Mouse (Mus musculus): ENCODE data around the gene Olfr508. TPM values are rescaled to one million over a fixed set of nuclear protein-coding genes. Genes with fewer than 3 reads are reported as not detected.
"Not testable (repeated sequence)": the region's sequence is repeated elsewhere in the genome, so short reads cannot be mapped to it uniquely, and the experiment has no call there.

Olfr508 gene
- polyA plus RNA-seq (2012; rRNA removed), result not detected in 2 replicates

GRCm38 (mm10) chr7:108629694-108630093 lies at the start of gene Olfr508:
Gene Olfr508, plus strand, starts transcription at chr7:108629994.
- Histone ChIP-seq H3K4me1 (ENCODE audit: control insufficient read depth, insufficient read depth, low read length) (no peaks in the 10 kb centered on the region), H3K27ac (ENCODE audit: insufficient read depth, low read length) (no peak within 1 kb of the TSS), H3K4me3 (ENCODE audit: insufficient read depth, low read length) (no peak within 1 kb of the TSS)
- no peak for TF ChIP-seq POLR2A (IDR thresholded peaks at IDR 0.05; ENCODE audit: extremely low read depth, insufficient read depth, low read length)
- no peak for TF ChIP-seq CTCF (IDR thresholded peaks at IDR 0.05; ENCODE audit: extremely low read depth, insufficient read depth, low read length)

- H3K4me3 ChIP-seq (ENCODE audit: insufficient read depth, low read length), result no peak overlapping the region
- H3K4me1 ChIP-seq (ENCODE audit: control insufficient read depth, insufficient read depth, low read length), result no peaks in the 10 kb centered on the region
- TF ChIP-seq CTCF (IDR thresholded peaks at IDR 0.05; ENCODE audit: extremely low read depth, insufficient read depth, low read length), result no peak
- TF ChIP-seq POLR2A (IDR thresholded peaks at IDR 0.05; ENCODE audit: extremely low read depth, insufficient read depth, low read length), result no peak
- H3K27ac ChIP-seq (ENCODE audit: insufficient read depth, low read length), result no peak overlapping the region
Measured at GRCm38 (mm10) chr7:108589797-108590196, 40.0 kb upstream of the Olfr508 start.

- H3K27ac ChIP-seq (ENCODE audit: insufficient read depth, low read length); H3K4me1 ChIP-seq (ENCODE audit: control insufficient read depth, insufficient read depth, low read length); H3K4me3 ChIP-seq (ENCODE audit: insufficient read depth, low read length): not testable (repeated sequence)
Measured at GRCm38 (mm10) chr7:108601916-108602315, 27.9 kb upstream of the Olfr508 start.

GRCm38 (mm10) chr7:108610487-108610886 lies 19.3 kb upstream of the Olfr508 start, which contains the start of gene Olfr506:
Gene Olfr506, plus strand, starts transcription at chr7:108610787.
- no peak within 1 kb of the TSS for H3K4me3 ChIP-seq (ENCODE audit: insufficient read depth, low read length)
- no peak within 1 kb of the TSS for H3K27ac ChIP-seq (ENCODE audit: insufficient read depth, low read length)
- H3K4me1 ChIP-seq (ENCODE audit: control insufficient read depth, insufficient read depth, low read length), result no peaks in the 10 kb centered on the region
- no peak for TF ChIP-seq POLR2A (IDR thresholded peaks at IDR 0.05; ENCODE audit: extremely low read depth, insufficient read depth, low read length)
- TF ChIP-seq CTCF (IDR thresholded peaks at IDR 0.05; ENCODE audit: extremely low read depth, insufficient read depth, low read length), result no peak

- TF ChIP-seq POLR2A (IDR thresholded peaks at IDR 0.05; ENCODE audit: extremely low read depth, insufficient read depth, low read length) (no peak), CTCF (IDR thresholded peaks at IDR 0.05; ENCODE audit: extremely low read depth, insufficient read depth, low read length) (no peak)
- no peak overlapping the region for H3K27ac ChIP-seq (ENCODE audit: insufficient read depth, low read length)
- H3K4me3 ChIP-seq (ENCODE audit: insufficient read depth, low read length), result no peak overlapping the region
- H3K4me1 ChIP-seq (ENCODE audit: control insufficient read depth, insufficient read depth, low read length), result no peaks in the 10 kb centered on the region
Measured at GRCm38 (mm10) chr7:108614110-108614509, 15.7 kb upstream of the Olfr508 start.

- not testable (repeated sequence) for H3K4me1 ChIP-seq (ENCODE audit: control insufficient read depth, insufficient read depth, low read length); H3K27ac ChIP-seq (ENCODE audit: insufficient read depth, low read length); H3K4me3 ChIP-seq (ENCODE audit: insufficient read depth, low read length)
Measured at GRCm38 (mm10) chr7:108616781-108617180, 13.0 kb upstream of the Olfr508 start.

- H3K4me3 ChIP-seq (ENCODE audit: insufficient read depth, low read length), result no peak within 1 kb of the TSS
- TF ChIP-seq POLR2A (IDR thresholded peaks at IDR 0.05; ENCODE audit: extremely low read depth, insufficient read depth, low read length), result no peak
- no peak for TF ChIP-seq CTCF (IDR thresholded peaks at IDR 0.05; ENCODE audit: extremely low read depth, insufficient read depth, low read length)
- H3K4me1 ChIP-seq (ENCODE audit: control insufficient read depth, insufficient read depth, low read length), result no peaks in the 10 kb centered on the region
- no peak within 1 kb of the TSS for H3K27ac ChIP-seq (ENCODE audit: insufficient read depth, low read length)
Measured at GRCm38 (mm10) chr7:108621514-108621913, 8.3 kb upstream of the Olfr508 start, which contains the start of gene Olfr507. Gene Olfr507, plus strand, starts transcription at chr7:108621814.

- Histone ChIP-seq H3K4me1 (ENCODE audit: control insufficient read depth, insufficient read depth, low read length) (no peaks in the 10 kb centered on the region), H3K4me3 (ENCODE audit: insufficient read depth, low read length) (no peak within 1 kb of the TSS), H3K27ac (ENCODE audit: insufficient read depth, low read length) (no peak within 1 kb of the TSS)
- TF ChIP-seq POLR2A (IDR thresholded peaks at IDR 0.05; ENCODE audit: extremely low read depth, insufficient read depth, low read length) (no peak), CTCF (IDR thresholded peaks at IDR 0.05; ENCODE audit: extremely low read depth, insufficient read depth, low read length) (no peak)
Measured at GRCm38 (mm10) chr7:108651806-108652205, 22.0 kb downstream of the Olfr508 start, which contains the start of gene Olfr509. Gene Olfr509, minus strand, starts transcription at chr7:108651906.

- H3K4me3 ChIP-seq (ENCODE audit: insufficient read depth, low read length), result no peak overlapping the region
- no peak for TF ChIP-seq CTCF (IDR thresholded peaks at IDR 0.05; ENCODE audit: extremely low read depth, insufficient read depth, low read length)
- no peak for TF ChIP-seq POLR2A (IDR thresholded peaks at IDR 0.05; ENCODE audit: extremely low read depth, insufficient read depth, low read length)
- no peaks in the 10 kb centered on the region for H3K4me1 ChIP-seq (ENCODE audit: control insufficient read depth, insufficient read depth, low read length)
- H3K27ac ChIP-seq (ENCODE audit: insufficient read depth, low read length), result no peak overlapping the region
Measured at GRCm38 (mm10) chr7:108662419-108662818, 32.6 kb downstream of the Olfr508 start.

GRCm38 (mm10) chr7:108666118-108666517 lies 36.3 kb downstream of the Olfr508 start, which contains the start of gene Olfr510:
Gene Olfr510, plus strand, starts transcription at chr7:108666418.
- no peak for TF ChIP-seq POLR2A (IDR thresholded peaks at IDR 0.05; ENCODE audit: extremely low read depth, insufficient read depth, low read length)
- no peak for TF ChIP-seq CTCF (IDR thresholded peaks at IDR 0.05; ENCODE audit: extremely low read depth, insufficient read depth, low read length)
- no peak within 1 kb of the TSS for H3K27ac ChIP-seq (ENCODE audit: insufficient read depth, low read length)

GRCm38 (mm10) chr7:108671058-108671457 lies 41.3 kb downstream of the Olfr508 start:
- Histone ChIP-seq H3K4me1 (ENCODE audit: control insufficient read depth, insufficient read depth, low read length) (no peaks in the 10 kb centered on the region), H3K27ac (ENCODE audit: insufficient read depth, low read length) (no peak overlapping the region), H3K4me3 (ENCODE audit: insufficient read depth, low read length) (no peak overlapping the region)
- TF ChIP-seq CTCF (IDR thresholded peaks at IDR 0.05; ENCODE audit: extremely low read depth, insufficient read depth, low read length) (no peak), POLR2A (IDR thresholded peaks at IDR 0.05; ENCODE audit: extremely low read depth, insufficient read depth, low read length) (no peak)

More at GRCm38 (mm10) chr7:108666118-108666517, 36.3 kb downstream of the Olfr508 start, which contains the start of gene Olfr510:
- Histone ChIP-seq H3K4me1 (ENCODE audit: control insufficient read depth, insufficient read depth, low read length) (no peaks in the 10 kb centered on the region), H3K4me3 (ENCODE audit: insufficient read depth, low read length) (no peak within 1 kb of the TSS)

Data from cortical plate, adult 2 months (tissue).